In the genomic region with DNA sequence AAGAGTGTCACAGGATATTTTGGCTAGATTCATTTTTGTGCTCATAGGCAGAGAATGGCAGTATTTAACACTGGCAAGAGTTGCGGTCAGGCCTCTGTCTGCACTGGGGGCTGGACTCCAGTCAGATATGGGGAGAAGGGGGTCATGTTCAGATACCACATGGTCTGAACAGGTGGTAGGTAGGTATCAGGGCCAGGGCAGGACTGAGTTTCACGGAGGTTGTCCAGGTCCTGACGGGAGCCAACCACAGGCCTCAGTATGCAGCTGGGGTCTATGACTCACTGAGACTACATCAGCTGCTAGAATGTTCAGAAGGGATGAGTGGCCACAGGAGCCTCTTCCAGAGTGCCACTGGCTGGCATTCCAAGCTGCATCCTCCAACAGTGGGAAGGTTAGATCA, we compare ENCODE assay signal across 29 mouse cellular contexts. TPM values are rescaled to one million over a fixed set of nuclear protein-coding genes. Genes with fewer than 3 reads are reported as not detected.
A peak's percentile ranks its signal among the peaks of the same experiment; 100 is the strongest.
DNase-seq lines count a peak whose midpoint lies in the region; ATAC-seq and TF ChIP-seq lines count a peak whose summit lies in the region.
"Had no signal": no experiment of that assay in that cellular context is flagged by ENCODE, and none has a peak within 500 bp of the region (broad histone marks: within the 10 kb centered on the region; RNA-seq: fewer than 3 reads in every experiment).

No protein-coding gene starts in this region.

- no peak overlapping the region for H3K27ac ChIP-seq in hindbrain, embryonic 14.5 days
- H3K27ac ChIP-seq: forebrain, embryonic 10.5 days; forebrain, embryonic 13.5 days; heart, embryonic 15.5 days; hindbrain, embryonic 10.5 days; hindbrain, embryonic 13.5 days; hindbrain, postnatal 0 days had no signal

- DNase-seq in frontal cortex, postnatal 25 days (ENCODE audit: low spot score in 2 of 2), result no peak
- no peak for DNase-seq in Patski (ENCODE audit: low read depth, low spot score)
- DNase-seq in splenic B cell, adult 2 months (ENCODE audit: low read depth, low spot score), result peak; percentile 12
- no peak for DNase-seq in hindbrain, embryonic 14.5 days (ENCODE audit: low spot score)
- DNase-seq in testis, postnatal 10 days (ENCODE audit: low spot score), result no peak
- DNase-seq: adrenal gland, postnatal 10 days; adrenal gland, postnatal 36 days; cerebellum, adult 11 months; cerebellum, adult 2 months; cerebellum, adult 9-11 months; gastrocnemius, postnatal 25 days; heart, adult 18-20 months; heart, postnatal 10 days; heart, postnatal 36 days; kidney, adult 18-20 months had no signal

- 84% methylated on average over 3 of the region's 3 CpGs for WGBS in hindbrain, embryonic 14.5 days

- CTCF ChIA-PET in Patski (lab: Charles Lee), result interaction anchor here (2.5 kb wide), 1 partner anchor 110 kb away, joined by 10 read pairs; a partner anchor contains a TSS

- POLR2A ChIA-PET in Patski (lab: Charles Lee), result no interaction called here

- no peaks in the 10 kb centered on the region for H3K4me1 ChIP-seq in hindbrain, embryonic 14.5 days (replicated peaks; ENCODE audit: control insufficient read depth, insufficient read depth, low read length)
- H3K4me1 ChIP-seq: forebrain, embryonic 13.5 days; heart, embryonic 12.5 days; heart, embryonic 15.5 days; hindbrain, embryonic 13.5 days had no signal

- peak; percentile 38; the same call in 1 of the 2 replicates for ATAC-seq in frontal cortex, adult (ENCODE audit: low TSS enrichment)
- peak; percentile 42 for ATAC-seq in Patski
- ATAC-seq in hindbrain, embryonic 14.5 days (ENCODE audit: low FRiP score), result no peak
- ATAC-seq: forebrain, embryonic 13.5 days; forebrain, embryonic 16.5 days; hindbrain, postnatal 0 days; inflammation-experienced regulatory T-cells, adult 6 months; intestine, embryonic 16.5 days had no signal

- H3K9me3 ChIP-seq in hindbrain, embryonic 14.5 days (ENCODE audit: control insufficient read depth, low read length), result no peaks in the 10 kb centered on the region
- H3K9me3 ChIP-seq: forebrain, embryonic 10.5 days; forebrain, embryonic 13.5 days; G1E; heart, embryonic 12.5 days; heart, embryonic 15.5 days; hindbrain, embryonic 10.5 days; hindbrain, embryonic 13.5 days had no signal

- H3K27me3 ChIP-seq in Patski, result peaks cover 20% of the 10 kb centered on the region
- H3K27me3 ChIP-seq in splenic B cell, adult 2 months (ENCODE audit: control insufficient read depth, insufficient read depth, low read length, poor library complexity, severe bottlenecking), result no peaks in the 10 kb centered on the region
- no peaks in the 10 kb centered on the region for H3K27me3 ChIP-seq in hindbrain, embryonic 14.5 days (ENCODE audit: control insufficient read depth, insufficient read depth, low read length)
- H3K27me3 ChIP-seq: CH12.LX; forebrain, embryonic 13.5 days had no signal

- no peak for TF ChIP-seq CTCF in Patski (IDR thresholded peaks at IDR 0.05)

- H3K4me3 ChIP-seq in hindbrain, embryonic 14.5 days (replicated peaks; ENCODE audit: low read length), result no peak overlapping the region
- H3K4me3 ChIP-seq: forebrain, embryonic 10.5 days; forebrain, embryonic 13.5 days; heart, embryonic 12.5 days; heart, embryonic 15.5 days; hindbrain, embryonic 10.5 days; hindbrain, embryonic 13.5 days had no signal

- no peaks in the 10 kb centered on the region for H3K36me3 ChIP-seq in splenic B cell, adult 2 months (ENCODE audit: control insufficient read depth, insufficient read depth, low read length, poor library complexity, severe bottlenecking)
- peaks cover 92% of the 10 kb centered on the region for H3K36me3 ChIP-seq in hindbrain, embryonic 14.5 days (replicated peaks; ENCODE audit: control insufficient read depth, insufficient read depth)
- H3K36me3 ChIP-seq: forebrain, embryonic 10.5 days; heart, embryonic 12.5 days; heart, embryonic 15.5 days had no signal

- H3K9ac ChIP-seq in hindbrain, embryonic 14.5 days, result no peak overlapping the region
- H3K9ac ChIP-seq: forebrain, embryonic 13.5 days; heart, embryonic 12.5 days; heart, embryonic 15.5 days; hindbrain, embryonic 13.5 days had no signal

- H3K4me2 ChIP-seq in hindbrain, embryonic 14.5 days (replicated peaks), result no peak overlapping the region
- H3K4me2 ChIP-seq: forebrain, embryonic 13.5 days; heart, embryonic 12.5 days; heart, embryonic 15.5 days; hindbrain, embryonic 13.5 days had no signal

- in situ Hi-C loops in Patski (cut with MboI; ENCODE audit: low pct_unique_long_range_greater_than_20kb), result loop anchor here (5.0 kb wide), 1 partner anchor 110 kb away; a partner anchor contains a TSS

RNA-seq across cellular contexts. Expression of a gene that starts 12.0 kb away (rescaled TPM):
- 9.5 TPM for polyA plus RNA-seq in Patski (2021)
- polyA plus RNA-seq in hindbrain, embryonic 14.5 days (2014; fragmentation: Nextera tagmentation; extraction: Ambion mirVana), result 43.8 and 46.9 TPM in 2 replicates

RNA-seq across cellular contexts. Expression of a gene that starts 21.0 kb away (rescaled TPM):
- not detected for polyA plus RNA-seq in Patski (2021)
- 0.22 and 0.88 TPM in 2 replicates for polyA plus RNA-seq in hindbrain, embryonic 14.5 days (2014; fragmentation: Nextera tagmentation; extraction: Ambion mirVana)
- polyA plus RNA-seq: frontal cortex, adult 2 months; inflammation-experienced regulatory T-cells, adult 6 months had no signal

RNA-seq across cellular contexts. Expression of a gene that starts 35.0 kb away (rescaled TPM):
- polyA plus RNA-seq in Patski (2021), result 99.6 TPM
- 137 and 152 TPM in 2 replicates for polyA plus RNA-seq in hindbrain, embryonic 14.5 days (2014; fragmentation: Nextera tagmentation; extraction: Ambion mirVana)

RNA-seq across cellular contexts. Expression of a gene that starts 55.7 kb away (rescaled TPM):
- polyA plus RNA-seq in Patski (2021), result not detected
- polyA plus RNA-seq in hindbrain, embryonic 14.5 days (2014; fragmentation: Nextera tagmentation; extraction: Ambion mirVana), result 1.3 and 2.2 TPM in 2 replicates
- polyA plus RNA-seq: G1E; heart, embryonic 12.5 days; inflammation-experienced regulatory T-cells, adult 6 months had no signal
